Mouse (Mus musculus) hindbrain, embryonic 11.5 days (tissue): ENCODE data around the gene Olfr920. TPM values are rescaled to one million over a fixed set of nuclear protein-coding genes. Genes with fewer than 3 reads are reported as not detected.

ENCODE experiments used
- ATAC-seq: fragments of 200-750 bp; cut with Nextera tagmentation; 2 replicates; pipeline ENCODE4 v1.8.0; 2017; ENCODE audit warnings: mild to moderate bottlenecking, moderate TSS enrichment, moderate library complexity; ENCODE audit not compliant: low FRiP score
- DNase-seq: peaks from one replicate; pipeline ENCODE4 v3.0.0-alpha.2; 2015; ENCODE audit warnings: low spot score
- H3K27ac ChIP-seq: fragments of 300-500 bp; sonication (generic); 2 replicates; pipeline ENCODE4 v1.5.1; 2014; ENCODE audit warnings: mild to moderate bottlenecking, low read depth, low read length
- H3K27me3 ChIP-seq: fragments of 300-500 bp; sonication (generic); 2 replicates; pipeline ENCODE4 v1.6.1; 2014; ENCODE audit warnings: mild to moderate bottlenecking, low read length, moderate library complexity, mixed read lengths; ENCODE audit not compliant: control insufficient read depth, insufficient read depth
- H3K36me3 ChIP-seq: fragments of 300-500 bp; sonication (generic); 2 replicates; pipeline ENCODE4 v1.6.1; 2014; ENCODE audit warnings: mild to moderate bottlenecking, low read length, moderate library complexity, mixed read lengths; ENCODE audit not compliant: control insufficient read depth, insufficient read depth
- H3K4me1 ChIP-seq: fragments of 300-500 bp; sonication (generic); replicated peaks from 2 replicates; pipeline ENCODE4 v1.6.1; 2014; ENCODE audit warnings: low read length, mixed read lengths; ENCODE audit not compliant: control insufficient read depth, insufficient read depth
- H3K4me2 ChIP-seq: fragments of 300-500 bp; sonication (generic); replicated peaks from 2 replicates; pipeline ENCODE4 v1.6.1; 2014; ENCODE audit warnings: mild to moderate bottlenecking, low read depth, low read length
- H3K4me3 ChIP-seq: fragments of 300-500 bp; sonication (generic); 2 replicates; pipeline ENCODE4 v1.5.1; 2014; ENCODE audit warnings: low read depth, low read length
- H3K9ac ChIP-seq: fragments of 300-500 bp; sonication (generic); 2 replicates; pipeline ENCODE4 v1.6.1; 2014; ENCODE audit warnings: low read depth, low read length
- H3K9me3 ChIP-seq: fragments of 300-500 bp; sonication (generic); 2 replicates; pipeline ENCODE4 v1.6.1; 2016; ENCODE audit warnings: low read length; ENCODE audit not compliant: control insufficient read depth
- polyA plus RNA-seq: library from polyadenylated mRNA; unstranded; fragments of >200 nt; fragmentation: Nextera tagmentation; extraction: Ambion mirVana; gene quantifications from 2 replicates; pipeline ENCODE4 v1.2.1, GENCODE M21; 2014

Olfr920 gene
- polyA plus RNA-seq, 1 experiment from 2014 or later: 0.05 TPM

- Histone ChIP-seq H3K4me1 (no peaks in the 10 kb centered on the region), H3K27me3 (no peaks in the 10 kb centered on the region), H3K9me3 (no peaks in the 10 kb centered on the region), H3K36me3 (no peaks in the 10 kb centered on the region), H3K4me2 (no peak overlapping the region), H3K4me3 (no peak overlapping the region), H3K27ac (no peak overlapping the region), H3K9ac (no peak overlapping the region)
- ATAC-seq (no peak), DNase-seq (no peak)
Observed at GRCm38 (mm10) chr9:38805696-38806095, 53.6 kb downstream of the Olfr920 start.

Other genes with a start within 250 kb of the Olfr920 start
- gene Olfr911-ps1, start 230.7 kb upstream of the Olfr920 start, polyA plus RNA-seq: not detected in 2 replicates
- gene Olfr910, start 214.4 kb upstream of the Olfr920 start, polyA plus RNA-seq: not detected in 2 replicates
- gene Olfr912, start 172.1 kb upstream of the Olfr920 start, polyA plus RNA-seq: not detected in 2 replicates
- not detected in 2 replicates for gene Olfr913, start 159.5 kb upstream of the Olfr920 start, polyA plus RNA-seq
- gene Olfr914, start 147.2 kb upstream of the Olfr920 start, polyA plus RNA-seq: not detected in 2 replicates
- gene Olfr916, start 92.4 kb upstream of the Olfr920 start, polyA plus RNA-seq: not detected in 2 replicates
- gene Olfr917, start 86.5 kb upstream of the Olfr920 start, polyA plus RNA-seq: not detected in 2 replicates
- gene Olfr918, start 77.7 kb upstream of the Olfr920 start, polyA plus RNA-seq: not detected in 2 replicates
- not detected in 2 replicates for gene Olfr919, start 48.6 kb upstream of the Olfr920 start, polyA plus RNA-seq
- gene Vwa5a, start 34.0 kb upstream of the Olfr920 start, polyA plus RNA-seq: 9.9 and 11.1 TPM in 2 replicates
- gene Olfr921, start 20.8 kb downstream of the Olfr920 start, polyA plus RNA-seq: not detected in 2 replicates
- gene Olfr922, start 62.3 kb downstream of the Olfr920 start, polyA plus RNA-seq: not detected in 2 replicates
- gene Olfr923, start 74.2 kb downstream of the Olfr920 start, polyA plus RNA-seq: not detected in 2 replicates
- gene Olfr924, start 92.2 kb downstream of the Olfr920 start, polyA plus RNA-seq: not detected in 2 replicates
- gene Olfr26, start 102.8 kb downstream of the Olfr920 start, polyA plus RNA-seq: not detected in 2 replicates
- gene Olfr926, start 124.8 kb downstream of the Olfr920 start, polyA plus RNA-seq: not detected in 2 replicates
- not detected in 2 replicates for gene Olfr930, start 177.5 kb downstream of the Olfr920 start, polyA plus RNA-seq
- gene Olfr933, start 220.0 kb downstream of the Olfr920 start, polyA plus RNA-seq: not detected in 2 replicates
- not detected in 2 replicates for gene Olfr934, start 236.0 kb downstream of the Olfr920 start, polyA plus RNA-seq
- gene Olfr935, start 247.4 kb downstream of the Olfr920 start, polyA plus RNA-seq: not detected in 2 replicates